Mouse (Mus musculus) erythroblast, embryonic 14.5 days (primary cell): ENCODE measurements around the gene Tmem131l.

Experiments
- GATA1 ChIP-seq: IDR thresholded peaks from 2 replicates; pipeline ENCODE4 v1.6.1; 2012; ENCODE audit warnings: low read length, inconsistent platforms, mixed read lengths
- TAL1 ChIP-seq: IDR thresholded peaks from 3 replicates; pipeline ENCODE4 v1.6.1; 2012; ENCODE audit warnings: low read length, inconsistent platforms, mixed read lengths

- TF ChIP-seq GATA1 (no peak), TAL1 (no peak)
These were observed 98.1 kb downstream of the Tmem131l start for GRCm38 (mm10) chr3:83941921-83942320.
